Mouse (Mus musculus): ENCODE measurements at regions not wholly inside any gene's neighbourhood (a gene's known extent, or its start where the extent isn't known, plus 50 kb on each side); places are given as distances from the start of the nearest gene placed in this dataset.
A peak's percentile ranks its signal among the peaks of the same experiment; 100 is the strongest.

GRCm38 (mm10) chr5:46172315-46172714, 314.9 kb upstream of the Lcorl start:
- Histone ChIP-seq H3K36me3 (replicated peaks) (no peaks in the 10 kb centered on the region), H3K27ac (no peak overlapping the region), H3K4me1 (no peaks in the 10 kb centered on the region), H3K9me3 (no peaks in the 10 kb centered on the region), H3K27me3 (ENCODE audit: poor library complexity, severe bottlenecking) (no peaks in the 10 kb centered on the region), H3K4me3 (no peak overlapping the region)
- no peak for DNase-seq (ENCODE audit: extremely low spot score, low spot score)
- 43% methylated on average over 3 of the region's 3 CpGs for WGBS

- no peaks in the 10 kb centered on the region for H3K4me1 ChIP-seq
- no peaks in the 10 kb centered on the region for H3K27me3 ChIP-seq (ENCODE audit: poor library complexity, severe bottlenecking)
- DNase-seq (ENCODE audit: extremely low spot score, low spot score) = no peak
- no peaks in the 10 kb centered on the region for H3K9me3 ChIP-seq
- WGBS = 94% methylated on average over 4 of the region's 4 CpGs
- H3K4me3 ChIP-seq = no peak overlapping the region
- H3K27ac ChIP-seq = no peak overlapping the region
- H3K36me3 ChIP-seq (replicated peaks) = no peaks in the 10 kb centered on the region
These were observed 303.4 kb upstream of the Lcorl start for GRCm38 (mm10) chr5:46160774-46161173.

DNA sequence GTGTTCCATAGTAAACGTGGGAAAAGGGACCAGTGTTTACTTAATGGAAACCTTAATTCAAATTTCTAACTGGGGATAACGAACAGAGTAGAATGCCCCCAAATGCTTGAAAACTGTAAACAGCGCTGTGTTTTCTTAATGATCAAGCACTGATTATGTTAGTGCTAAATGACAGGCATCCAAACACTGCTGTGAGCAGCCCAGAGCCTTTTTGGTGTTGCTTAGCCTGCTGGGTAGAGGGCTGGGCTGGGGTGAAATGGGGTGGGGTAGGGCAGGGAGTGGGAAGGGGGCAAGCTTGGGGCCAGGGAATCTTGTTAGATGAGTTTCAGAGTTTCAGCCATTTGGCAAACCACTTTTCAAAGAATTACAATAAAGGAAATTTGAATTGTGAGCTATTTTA, 294.6 kb upstream of the Lcorl start:
- DNase-seq (ENCODE audit: extremely low spot score, low spot score) = no peak
- H3K27me3 ChIP-seq (ENCODE audit: poor library complexity, severe bottlenecking) = peaks cover 23% of the 10 kb centered on the region
- no peak overlapping the region for H3K4me3 ChIP-seq
- H3K36me3 ChIP-seq (replicated peaks) = no peaks in the 10 kb centered on the region
- 60% methylated on average over 3 of the region's 3 CpGs for WGBS
- H3K9me3 ChIP-seq = no peaks in the 10 kb centered on the region
- H3K4me1 ChIP-seq = peaks cover 23% of the 10 kb centered on the region
- no peak overlapping the region for H3K27ac ChIP-seq

- whole genome bisulfite sequencing = 26% methylated on average over 6 of the region's 6 CpGs
- Histone ChIP-seq H3K4me3 (no peak overlapping the region), H3K27me3 (ENCODE audit: poor library complexity, severe bottlenecking) (peaks cover 23% of the 10 kb centered on the region), H3K4me1 (peaks cover 23% of the 10 kb centered on the region), H3K36me3 (replicated peaks) (no peaks in the 10 kb centered on the region), H3K9me3 (no peaks in the 10 kb centered on the region), H3K27ac (no peak overlapping the region)
- peak; percentile 15 for DNase-seq (ENCODE audit: extremely low spot score, low spot score)
These were observed 293.4 kb upstream of the Lcorl start for GRCm38 (mm10) chr5:46150825-46151224.

DNA sequence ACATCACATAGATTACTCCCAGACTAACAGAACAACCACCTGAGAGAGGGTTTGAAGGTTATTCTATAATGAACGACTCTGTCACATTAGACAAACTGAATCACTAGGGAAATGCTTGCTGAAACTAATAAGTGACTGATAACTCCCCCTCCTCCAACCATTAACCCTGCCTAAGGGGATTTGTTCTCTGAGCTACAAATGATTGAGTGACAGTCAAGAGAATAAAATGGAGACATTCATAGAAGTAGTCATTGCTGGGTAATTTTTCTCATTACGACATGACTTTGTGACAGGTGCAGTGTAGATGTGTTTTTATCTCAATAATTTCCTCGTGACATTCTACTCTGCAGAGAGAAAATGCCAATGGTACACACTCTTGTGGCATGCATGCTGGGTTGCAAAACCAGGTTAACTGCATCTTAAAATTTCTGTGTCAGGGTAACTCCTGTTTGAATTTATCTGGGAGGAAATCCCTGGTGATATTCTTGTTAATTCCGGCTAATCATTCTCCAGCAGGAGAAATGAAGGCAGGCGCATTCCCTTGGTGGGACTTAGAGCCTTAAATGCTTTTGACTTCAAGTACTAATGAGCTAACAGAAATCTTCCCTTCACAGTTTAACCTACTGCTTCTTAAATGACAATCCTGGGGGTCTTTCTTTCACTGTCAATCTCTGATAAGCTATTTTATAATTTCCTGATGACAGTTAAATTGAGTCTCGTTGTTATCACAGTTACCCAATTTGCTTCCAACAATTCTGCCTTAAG, 292.6 kb upstream of the Lcorl start:
- Histone ChIP-seq H3K36me3 (replicated peaks) (no peaks in the 10 kb centered on the region), H3K27me3 (ENCODE audit: poor library complexity, severe bottlenecking) (peaks cover 23% of the 10 kb centered on the region), H3K9me3 (no peaks in the 10 kb centered on the region), H3K27ac (no peak overlapping the region), H3K4me1 (peaks cover 23% of the 10 kb centered on the region), H3K4me3 (no peak overlapping the region)
- DNase-seq (ENCODE audit: extremely low spot score, low spot score) = no peak
- 59% methylated on average over 6 of the region's 6 CpGs for WGBS

DNA sequence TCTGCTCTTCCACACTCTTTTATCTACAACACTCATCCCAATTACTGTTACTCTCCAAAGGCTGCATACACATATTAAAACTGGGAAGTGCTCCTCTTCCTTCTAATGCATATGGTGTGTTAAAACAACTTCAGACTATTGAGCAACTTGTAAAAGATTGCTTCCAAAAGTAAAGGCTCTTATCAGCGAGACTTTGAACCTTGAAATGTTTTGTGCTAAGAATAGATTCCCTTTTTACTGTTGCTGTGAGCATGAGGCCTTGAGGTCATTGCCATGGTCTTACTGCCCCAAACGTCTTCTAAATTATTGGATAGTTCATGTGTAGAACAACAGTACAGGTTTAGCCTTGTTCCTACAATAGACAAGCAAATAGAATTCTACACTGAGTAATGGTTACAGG, 281.6 kb upstream of the Lcorl start:
- H3K27ac ChIP-seq = no peak overlapping the region
- 84% methylated on average over 2 of the region's 2 CpGs for WGBS
- no peaks in the 10 kb centered on the region for H3K36me3 ChIP-seq (replicated peaks)
- no peak overlapping the region for H3K4me3 ChIP-seq
- no peaks in the 10 kb centered on the region for H3K9me3 ChIP-seq
- no peak for DNase-seq (ENCODE audit: extremely low spot score, low spot score)
- no peaks in the 10 kb centered on the region for H3K27me3 ChIP-seq (ENCODE audit: poor library complexity, severe bottlenecking)
- H3K4me1 ChIP-seq = no peaks in the 10 kb centered on the region

DNA sequence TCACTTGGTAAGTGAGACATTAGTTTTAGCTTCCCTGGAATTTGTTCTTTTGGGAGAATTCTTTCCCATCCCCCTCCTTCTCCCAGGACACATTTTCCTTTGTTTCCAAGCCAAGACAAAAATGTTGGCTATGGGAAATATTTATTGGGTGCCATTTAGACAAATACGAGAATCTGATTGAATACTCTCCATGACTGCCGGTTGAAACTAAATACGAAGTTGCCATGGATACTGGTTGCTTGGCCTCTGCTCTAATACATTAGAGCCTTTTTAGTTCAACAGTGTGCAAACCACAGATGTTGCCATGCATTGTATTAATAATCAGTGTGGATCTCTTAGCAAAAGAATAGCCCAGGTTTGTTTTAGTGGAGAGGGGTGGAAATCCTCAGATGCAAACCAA, 280.3 kb upstream of the Lcorl start:
- Histone ChIP-seq H3K27ac (no peak overlapping the region), H3K4me1 (no peaks in the 10 kb centered on the region), H3K36me3 (replicated peaks) (no peaks in the 10 kb centered on the region), H3K9me3 (no peaks in the 10 kb centered on the region), H3K27me3 (ENCODE audit: poor library complexity, severe bottlenecking) (no peaks in the 10 kb centered on the region), H3K4me3 (no peak overlapping the region)
- WGBS = 78% methylated on average over 3 of the region's 3 CpGs
- no peak for DNase-seq (ENCODE audit: extremely low spot score, low spot score)

DNA sequence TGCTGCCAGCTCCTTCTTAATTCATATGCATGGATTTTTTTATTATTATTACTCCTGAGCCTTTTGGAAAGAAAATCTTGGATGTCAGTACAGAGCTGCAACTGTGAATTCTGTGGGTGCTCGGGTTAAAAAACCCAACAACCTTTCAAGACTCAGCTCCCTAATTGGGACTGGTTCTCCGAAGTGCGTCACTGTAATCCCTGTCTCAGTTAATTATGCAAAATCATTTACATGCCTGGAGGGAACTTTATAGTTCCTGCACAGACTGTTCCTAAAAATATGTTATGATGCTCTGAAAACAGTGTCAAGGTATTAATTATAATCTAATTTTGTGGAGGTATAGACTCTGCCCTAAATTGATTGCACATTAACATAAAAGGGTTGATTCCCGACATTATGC, 250.6 kb upstream of the Lcorl start:
- no peak overlapping the region for H3K27ac ChIP-seq
- H3K36me3 ChIP-seq (replicated peaks) = no peaks in the 10 kb centered on the region
- 88% methylated on average over 4 of the region's 4 CpGs for WGBS
- no peaks in the 10 kb centered on the region for H3K27me3 ChIP-seq (ENCODE audit: poor library complexity, severe bottlenecking)
- no peaks in the 10 kb centered on the region for H3K9me3 ChIP-seq
- no peaks in the 10 kb centered on the region for H3K4me1 ChIP-seq
- no peak overlapping the region for H3K4me3 ChIP-seq
- no peak for DNase-seq (ENCODE audit: extremely low spot score, low spot score)

DNA sequence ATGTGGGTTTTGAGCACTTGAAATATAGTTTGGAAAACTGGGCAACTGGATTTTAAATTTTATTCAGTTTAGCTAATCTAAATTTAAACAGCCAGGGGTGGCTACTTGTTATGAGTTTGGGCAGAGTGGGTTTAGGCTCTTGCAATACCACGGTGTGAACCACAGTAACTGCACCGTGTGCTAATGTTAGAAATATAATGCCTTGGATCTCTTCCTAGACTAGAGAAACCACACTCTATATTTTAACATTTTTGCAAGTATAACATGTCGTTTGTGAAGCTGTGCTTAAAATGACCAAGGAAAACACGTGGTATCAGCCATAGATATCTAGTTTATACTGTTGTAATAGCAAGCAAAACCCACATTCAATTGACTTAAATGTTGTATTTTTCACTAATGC, 245.9 kb upstream of the Lcorl start:
- H3K27me3 ChIP-seq (ENCODE audit: poor library complexity, severe bottlenecking) = no peaks in the 10 kb centered on the region
- no peak for DNase-seq (ENCODE audit: extremely low spot score, low spot score)
- H3K9me3 ChIP-seq = no peaks in the 10 kb centered on the region
- no peaks in the 10 kb centered on the region for H3K36me3 ChIP-seq (replicated peaks)
- no peaks in the 10 kb centered on the region for H3K4me1 ChIP-seq
- WGBS = 83% methylated on average over 4 of the region's 4 CpGs
- H3K4me3 ChIP-seq = no peak overlapping the region
- H3K27ac ChIP-seq = no peak overlapping the region

- DNase-seq (ENCODE audit: extremely low spot score, low spot score) = no peak
- no peaks in the 10 kb centered on the region for H3K4me1 ChIP-seq
- no peak overlapping the region for H3K27ac ChIP-seq
- no peaks in the 10 kb centered on the region for H3K9me3 ChIP-seq
- H3K4me3 ChIP-seq = no peak overlapping the region
- WGBS = 92% methylated on average over 5 of the region's 5 CpGs
- H3K27me3 ChIP-seq (ENCODE audit: poor library complexity, severe bottlenecking) = no peaks in the 10 kb centered on the region
- no peaks in the 10 kb centered on the region for H3K36me3 ChIP-seq (replicated peaks)
These were observed 235.1 kb upstream of the Lcorl start for GRCm38 (mm10) chr5:46092549-46092948.

DNA sequence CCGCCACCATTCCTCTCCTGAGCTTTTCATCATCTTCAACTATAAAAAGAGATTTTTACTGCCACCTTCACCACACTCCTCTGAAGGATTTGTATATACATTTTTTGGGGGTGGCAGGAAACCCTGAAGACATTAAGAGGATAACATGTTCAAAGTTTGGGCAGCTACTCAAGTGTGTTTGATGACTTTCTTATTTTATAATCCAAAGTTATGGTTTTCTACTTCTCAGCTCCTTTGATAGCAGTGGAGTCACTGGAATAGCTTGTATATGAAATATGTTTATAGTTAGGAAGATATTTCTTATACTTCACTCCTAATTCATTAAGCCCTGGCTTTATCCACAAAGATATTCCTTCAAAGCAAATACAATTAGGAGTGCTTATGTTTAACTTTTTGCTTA, 229.5 kb upstream of the Lcorl start:
- H3K4me1 ChIP-seq = no peaks in the 10 kb centered on the region
- no peaks in the 10 kb centered on the region for H3K27me3 ChIP-seq (ENCODE audit: poor library complexity, severe bottlenecking)
- no peaks in the 10 kb centered on the region for H3K36me3 ChIP-seq (replicated peaks)
- DNase-seq (ENCODE audit: extremely low spot score, low spot score) = no peak
- H3K4me3 ChIP-seq = no peak overlapping the region
- H3K9me3 ChIP-seq = no peaks in the 10 kb centered on the region
- 88% methylated on average over 1 of the region's 1 CpGs for WGBS
- no peak overlapping the region for H3K27ac ChIP-seq

DNA sequence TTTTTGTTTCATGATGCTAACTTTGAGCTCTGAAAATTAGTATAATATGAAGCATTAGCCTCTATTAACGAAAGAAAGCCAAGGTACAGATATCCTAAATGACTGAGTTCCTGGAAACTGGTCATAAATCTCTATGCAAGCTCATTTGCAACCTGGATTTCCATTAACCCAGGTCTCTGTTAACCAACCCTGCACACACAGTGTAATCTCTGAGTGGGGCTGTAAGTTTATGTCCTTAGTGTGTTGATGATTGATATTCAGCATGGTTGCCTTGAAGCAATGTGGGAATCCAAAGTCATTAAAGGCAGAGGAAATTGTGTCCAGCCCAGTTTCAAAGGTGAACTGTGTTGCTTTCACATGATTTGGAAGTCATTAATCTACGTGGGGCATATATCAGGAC, 225.9 kb upstream of the Lcorl start:
- no peaks in the 10 kb centered on the region for H3K36me3 ChIP-seq (replicated peaks)
- H3K9me3 ChIP-seq = no peaks in the 10 kb centered on the region
- H3K27ac ChIP-seq = no peak overlapping the region
- no peaks in the 10 kb centered on the region for H3K4me1 ChIP-seq
- WGBS = 87% methylated on average over 2 of the region's 2 CpGs
- H3K4me3 ChIP-seq = no peak overlapping the region
- H3K27me3 ChIP-seq (ENCODE audit: poor library complexity, severe bottlenecking) = no peaks in the 10 kb centered on the region
- no peak for DNase-seq (ENCODE audit: extremely low spot score, low spot score)

DNA sequence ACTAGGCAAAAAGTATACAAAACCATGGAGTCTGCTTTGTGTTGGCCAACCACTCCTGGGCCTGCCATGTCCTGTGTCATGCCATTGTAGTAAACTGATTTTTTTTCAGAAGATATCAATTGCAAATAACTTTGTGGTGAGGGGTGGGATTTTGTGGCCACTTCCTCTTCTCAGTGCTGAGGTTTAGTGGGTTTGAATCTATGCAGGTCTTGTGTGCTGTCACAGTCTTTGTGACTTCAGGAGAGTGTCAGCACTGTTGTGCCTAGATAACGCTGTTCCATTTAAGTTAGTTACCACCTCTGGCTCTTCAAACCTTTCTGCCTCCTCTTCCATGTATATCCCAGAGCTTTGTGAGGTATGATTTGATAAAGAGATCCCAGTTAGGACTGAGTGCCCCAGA, 216.3 kb upstream of the Lcorl start:
- H3K36me3 ChIP-seq (replicated peaks) = no peaks in the 10 kb centered on the region
- H3K9me3 ChIP-seq = no peaks in the 10 kb centered on the region
- no peak for DNase-seq (ENCODE audit: extremely low spot score, low spot score)
- WGBS = 93% methylated on average over 1 of the region's 1 CpGs
- H3K27ac ChIP-seq = no peak overlapping the region
- no peak overlapping the region for H3K4me3 ChIP-seq
- H3K27me3 ChIP-seq (ENCODE audit: poor library complexity, severe bottlenecking) = no peaks in the 10 kb centered on the region
- H3K4me1 ChIP-seq = peaks cover 13% of the 10 kb centered on the region

- Histone ChIP-seq H3K9me3 (no peaks in the 10 kb centered on the region), H3K27ac (no peak overlapping the region), H3K4me1 (peaks cover 13% of the 10 kb centered on the region), H3K4me3 (no peak overlapping the region), H3K27me3 (ENCODE audit: poor library complexity, severe bottlenecking) (no peaks in the 10 kb centered on the region), H3K36me3 (replicated peaks) (no peaks in the 10 kb centered on the region)
- WGBS = 68% methylated on average over 4 of the region's 4 CpGs
- no peak for DNase-seq (ENCODE audit: extremely low spot score, low spot score)
These were observed 215.7 kb upstream of the Lcorl start for GRCm38 (mm10) chr5:46073136-46073535.
